Mouse (Mus musculus) embryonic facial prominence, embryonic 11.5 days (tissue): ENCODE measurements around the gene Ntrk2. TPM values are rescaled to one million over a fixed set of nuclear protein-coding genes. Genes with fewer than 3 reads are reported as not detected.
A peak's percentile ranks its signal among the peaks of the same experiment; 100 is the strongest.

Experiments used
- ATAC-seq: fragments of 200-750 bp; cut with Nextera tagmentation; replicated peaks from 2 replicates; pipeline ENCODE4 v1.8.0; 2017; ENCODE audit warnings: low read depth; ENCODE audit not compliant: insufficient number of reproducible peaks, low FRiP score, low TSS enrichment
- DNase-seq: peaks from one replicate; pipeline ENCODE4 v3.0.0-alpha.2; 2015; ENCODE audit warnings: low spot score
- H3K27ac ChIP-seq: fragments of 300-500 bp; sonication (generic); replicated peaks from 2 replicates; pipeline ENCODE4 v1.5.1; 2014; ENCODE audit warnings: mild to moderate bottlenecking, low read depth, low read length, control low read depth
- H3K27me3 ChIP-seq: fragments of 300-500 bp; sonication (generic); 2 replicates; pipeline ENCODE4 v1.6.1; 2014; ENCODE audit warnings: mild to moderate bottlenecking, low read length, moderate library complexity, mixed read lengths; ENCODE audit not compliant: control insufficient read depth, insufficient read depth
- H3K36me3 ChIP-seq: fragments of 300-500 bp; sonication (generic); replicated peaks from 2 replicates; pipeline ENCODE4 v1.6.1; 2014; ENCODE audit warnings: low read depth, mild to moderate bottlenecking, low read length, moderate library complexity, mixed read lengths; ENCODE audit not compliant: control insufficient read depth, insufficient read depth
- H3K4me1 ChIP-seq: fragments of 300-500 bp; sonication (generic); 2 replicates; pipeline ENCODE4 v1.6.1; 2014; ENCODE audit warnings: low read length, mixed read lengths; ENCODE audit not compliant: control insufficient read depth, insufficient read depth
- H3K4me2 ChIP-seq: fragments of 300-500 bp; sonication (generic); 2 replicates; pipeline ENCODE4 v1.6.1; 2014; ENCODE audit warnings: low read depth, mild to moderate bottlenecking, control low read depth, low read length, moderate library complexity
- H3K4me3 ChIP-seq: fragments of 300-500 bp; sonication (generic); 2 replicates; pipeline ENCODE4 v1.5.1; 2014; ENCODE audit warnings: low read depth, low read length, control low read depth
- H3K9ac ChIP-seq: fragments of 300-500 bp; sonication (generic); replicated peaks from 2 replicates; pipeline ENCODE4 v1.6.1; 2014; ENCODE audit warnings: mild to moderate bottlenecking, control low read depth, low read length
- H3K9me3 ChIP-seq: fragments of 300-500 bp; sonication (generic); replicated peaks from 2 replicates; pipeline ENCODE4 v1.6.1; 2016; ENCODE audit warnings: mild to moderate bottlenecking, low read length, inconsistent platforms, mixed read lengths; ENCODE audit not compliant: control insufficient read depth
- WGBS: fragments of 180-500 bp; shearing (Covaris S2); extraction: QIAGEN DNeasy Blood & Tissue Kit; methylation state at CpG from one replicate; pipeline ENCODE4 v1.1.7; 2014; 5-methylcytosine and 5-hydroxymethylcytosine counted together
- polyA plus RNA-seq: library from polyadenylated mRNA; unstranded; fragments of >200 nt; fragmentation: Nextera tagmentation; extraction: Ambion mirVana; gene quantifications from 2 replicates; pipeline ENCODE4 v1.2.1, GENCODE M21; 2014

Ntrk2 gene
- polyA plus RNA-seq, 1 experiment from 2014 or later: 13.6 TPM

DNA sequence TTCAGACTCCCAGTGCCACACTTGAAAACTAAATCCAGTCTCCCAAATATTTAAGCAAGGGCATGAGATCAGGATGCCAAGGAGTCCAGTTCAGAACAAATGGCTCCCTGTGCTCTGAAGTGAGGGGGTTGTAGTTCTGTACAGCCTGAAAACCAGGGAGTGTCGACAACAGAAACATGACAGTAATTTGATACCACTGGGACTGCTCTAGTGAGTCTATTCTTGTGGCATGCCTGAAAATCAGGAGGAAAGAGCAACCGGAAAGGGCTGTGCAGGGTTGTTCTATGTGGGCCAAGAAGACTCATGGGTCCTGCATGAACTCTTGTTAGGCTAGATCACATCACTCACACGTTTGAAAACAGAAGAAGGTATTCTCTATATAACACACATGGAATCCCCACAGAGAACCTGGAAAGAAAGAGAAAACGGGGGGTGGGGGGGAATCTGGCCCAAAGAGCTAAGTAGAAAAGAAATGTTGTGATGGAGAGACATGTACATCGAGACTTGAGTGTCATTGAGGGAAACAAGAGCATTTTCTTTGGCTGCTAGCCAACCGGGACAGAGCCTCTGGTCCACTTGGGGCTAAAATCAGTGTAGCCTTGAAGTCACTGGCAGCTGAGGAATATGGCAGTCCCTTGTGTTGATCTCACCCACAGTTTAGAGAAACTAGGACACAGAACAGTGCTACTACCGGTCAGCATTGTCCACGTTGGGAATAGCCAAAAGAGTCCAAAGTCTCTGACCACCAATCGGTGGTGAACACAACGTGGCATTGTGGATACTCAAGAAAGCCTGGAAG lies 313.4 kb downstream of the Ntrk2 start:
- Histone ChIP-seq H3K27ac (no peak overlapping the region), H3K27me3 (no peaks in the 10 kb centered on the region), H3K4me1 (no peaks in the 10 kb centered on the region), H3K9ac (no peak overlapping the region), H3K4me2 (no peak overlapping the region), H3K36me3 (no peaks in the 10 kb centered on the region), H3K4me3 (no peak overlapping the region), H3K9me3 (peaks cover 6% of the 10 kb centered on the region)
- DNase-seq (no peak), ATAC-seq (no peak)
- WGBS: 71% methylated on average over 10 of the region's 10 CpGs

DNA sequence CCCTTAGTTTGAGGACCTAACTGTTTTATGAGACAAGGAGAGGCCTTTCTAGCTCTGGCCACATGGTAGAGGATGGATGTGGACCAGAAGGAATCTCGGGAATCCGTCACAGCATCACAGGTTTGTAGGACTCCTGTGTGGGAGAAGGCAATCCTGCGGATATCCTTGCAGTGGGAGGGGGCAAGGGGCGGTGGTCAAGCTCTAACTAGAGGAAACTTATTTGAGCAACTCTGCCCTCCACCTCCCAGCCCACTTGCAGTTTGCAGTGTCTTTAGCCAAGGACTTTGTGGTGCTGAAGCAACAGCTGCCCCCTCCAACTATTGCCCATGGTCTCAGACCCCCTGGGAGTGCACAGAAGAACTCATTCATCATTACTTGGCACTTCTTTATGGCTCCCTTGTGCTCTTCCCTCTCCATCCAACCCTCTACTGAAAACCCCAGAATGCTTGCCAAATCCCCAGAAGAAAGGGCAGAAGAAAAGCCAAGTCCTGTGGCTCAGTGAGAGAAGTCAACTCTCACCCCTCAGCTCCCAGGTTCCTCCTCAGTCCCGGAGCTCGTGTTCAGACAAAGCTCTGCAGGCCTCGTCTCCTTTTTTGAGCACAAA lies 336.9 kb downstream of the Ntrk2 start:
- DNase-seq (no peak), ATAC-seq (no peak)
- Histone ChIP-seq H3K9ac (no peak overlapping the region), H3K9me3 (no peaks in the 10 kb centered on the region), H3K36me3 (no peaks in the 10 kb centered on the region), H3K4me2 (no peak overlapping the region), H3K27ac (no peak overlapping the region), H3K27me3 (no peaks in the 10 kb centered on the region), H3K4me1 (no peaks in the 10 kb centered on the region), H3K4me3 (no peak overlapping the region)
- 81% methylated on average over 7 of the region's 7 CpGs for WGBS

- no peaks in the 10 kb centered on the region for H3K9me3 ChIP-seq
- WGBS: 79% methylated on average over 11 of the region's 11 CpGs
- ATAC-seq (no peak), DNase-seq (no peak)
- H3K27me3 ChIP-seq: no peaks in the 10 kb centered on the region
- H3K36me3 ChIP-seq: no peaks in the 10 kb centered on the region
- H3K27ac ChIP-seq: no peak overlapping the region
- no peaks in the 10 kb centered on the region for H3K4me1 ChIP-seq
- no peak overlapping the region for H3K4me2 ChIP-seq
- H3K4me3 ChIP-seq: no peak overlapping the region
- H3K9ac ChIP-seq: no peak overlapping the region
Observed at GRCm38 (mm10) chr13:59144321-59144856, 338.0 kb downstream of the Ntrk2 start.

GRCm38 (mm10) chr13:59145677-59146555 lies 339.5 kb downstream of the Ntrk2 start:
- no peaks in the 10 kb centered on the region for H3K36me3 ChIP-seq
- WGBS: 57% methylated on average over 21 of the region's 21 CpGs
- H3K4me1 ChIP-seq: no peaks in the 10 kb centered on the region
- H3K4me2 ChIP-seq: no peak overlapping the region
- H3K9ac ChIP-seq: no peak overlapping the region
- H3K9me3 ChIP-seq: no peaks in the 10 kb centered on the region
- DNase-seq: peak; percentile 64
- no peak overlapping the region for H3K27ac ChIP-seq
- ATAC-seq: no peak
- no peaks in the 10 kb centered on the region for H3K27me3 ChIP-seq
- no peak overlapping the region for H3K4me3 ChIP-seq

DNA sequence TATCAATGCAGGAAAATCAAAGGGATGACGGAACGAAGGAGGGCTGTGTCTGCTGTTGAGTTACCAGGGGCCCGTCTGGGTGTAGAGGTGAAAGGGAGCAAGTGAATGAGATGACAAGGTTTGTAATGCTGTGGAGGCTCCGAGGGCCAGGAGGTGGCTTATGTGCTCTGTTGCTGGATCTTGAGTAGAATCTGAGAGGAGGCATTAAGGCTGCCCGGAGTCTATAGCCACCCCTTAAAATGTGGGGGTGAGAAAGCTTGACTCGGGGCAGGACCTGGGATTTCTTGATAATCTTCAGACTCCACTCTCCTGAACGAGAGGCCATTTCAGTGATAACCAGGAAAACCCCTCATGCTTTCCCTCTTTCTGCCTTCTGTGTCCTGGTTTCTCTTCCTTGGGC lies 340.2 kb downstream of the Ntrk2 start:
- H3K4me2 ChIP-seq: no peak overlapping the region
- DNase-seq (no peak), ATAC-seq (no peak)
- no peak overlapping the region for H3K9ac ChIP-seq
- no peaks in the 10 kb centered on the region for H3K4me1 ChIP-seq
- H3K9me3 ChIP-seq: no peaks in the 10 kb centered on the region
- H3K27me3 ChIP-seq: no peaks in the 10 kb centered on the region
- H3K4me3 ChIP-seq: no peak overlapping the region
- WGBS: 90% methylated on average over 7 of the region's 7 CpGs
- H3K36me3 ChIP-seq: no peaks in the 10 kb centered on the region
- no peak overlapping the region for H3K27ac ChIP-seq

- Histone ChIP-seq H3K4me1 (no peaks in the 10 kb centered on the region), H3K4me3 (no peak overlapping the region), H3K9ac (no peak overlapping the region), H3K36me3 (no peaks in the 10 kb centered on the region), H3K4me2 (no peak overlapping the region), H3K9me3 (no peaks in the 10 kb centered on the region), H3K27ac (no peak overlapping the region), H3K27me3 (no peaks in the 10 kb centered on the region)
- ATAC-seq (no peak), DNase-seq (no peak)
- WGBS: 68% methylated on average over 4 of the region's 4 CpGs
Observed at GRCm38 (mm10) chr13:59147976-59148375, 341.6 kb downstream of the Ntrk2 start.

- DNase-seq (no peak), ATAC-seq (no peak)
- Histone ChIP-seq H3K9me3 (no peaks in the 10 kb centered on the region), H3K9ac (no peak overlapping the region), H3K27me3 (no peaks in the 10 kb centered on the region), H3K27ac (no peak overlapping the region), H3K4me2 (no peak overlapping the region), H3K36me3 (no peaks in the 10 kb centered on the region), H3K4me3 (no peak overlapping the region), H3K4me1 (no peaks in the 10 kb centered on the region)
- 89% methylated on average over 10 of the region's 10 CpGs for WGBS
Observed at GRCm38 (mm10) chr13:59148793-59149192, 342.4 kb downstream of the Ntrk2 start.
